Mouse (Mus musculus) skeletal muscle tissue, adult 2 months (tissue): ENCODE measurements around the gene Trafd1.

Experiments
- DNase-seq: peaks from one replicate; pipeline ENCODE4 v3.0.0-alpha.2; 2012; ENCODE audit warnings: low read depth, low spot score

The Trafd1 gene

GRCm38 (mm10) chr5:121385461-121386119, at the start of gene Trafd1:
Trafd1 (minus strand) TSS chr5:121385632.
- DNase-seq, result peak; percentile 93

GRCm38 (mm10) chr5:121428954-121429353, 43.5 kb upstream of the Trafd1 start:
- no peak for DNase-seq

- DNase-seq, result no peak
Observed at GRCm38 (mm10) chr5:121423297-121423696, 37.9 kb upstream of the Trafd1 start.

GRCm38 (mm10) chr5:121422787-121423186, 37.4 kb upstream of the Trafd1 start:
- DNase-seq, result no peak

GRCm38 (mm10) chr5:121420721-121421120, 35.3 kb upstream of the Trafd1 start:
- no peak for DNase-seq

- no peak for DNase-seq
Observed at GRCm38 (mm10) chr5:121410975-121411374, 25.5 kb upstream of the Trafd1 start.

GRCm38 (mm10) chr5:121407856-121408255, 22.4 kb upstream of the Trafd1 start:
- DNase-seq, result no peak

- DNase-seq, result no peak
Observed at GRCm38 (mm10) chr5:121400849-121401248, 15.4 kb upstream of the Trafd1 start.

GRCm38 (mm10) chr5:121400064-121400463, 14.6 kb upstream of the Trafd1 start:
- DNase-seq, result no peak

GRCm38 (mm10) chr5:121399540-121399939, 14.1 kb upstream of the Trafd1 start:
- DNase-seq, result no peak

GRCm38 (mm10) chr5:121398965-121399462, 13.6 kb upstream of the Trafd1 start:
- DNase-seq, result no peak

GRCm38 (mm10) chr5:121398146-121398964, 12.9 kb upstream of the Trafd1 start:
- DNase-seq, result no peak

- peak; percentile 97 for DNase-seq
Observed at GRCm38 (mm10) chr5:121397187-121398145, 12.0 kb upstream of the Trafd1 start, which contains the start of gene Naa25. Naa25 (plus strand) TSS chr5:121397936.

- no peak for DNase-seq
Observed at GRCm38 (mm10) chr5:121395621-121396020, 10.2 kb upstream of the Trafd1 start.

- DNase-seq, result no peak
Observed at GRCm38 (mm10) chr5:121393402-121393801, 8.0 kb upstream of the Trafd1 start.

GRCm38 (mm10) chr5:121392667-121393380, 7.4 kb upstream of the Trafd1 start:
- no peak for DNase-seq

- no peak for DNase-seq
Observed at GRCm38 (mm10) chr5:121389691-121390090, 4.3 kb upstream of the Trafd1 start.

- no peak for DNase-seq
Observed at GRCm38 (mm10) chr5:121389106-121389505, 3.7 kb upstream of the Trafd1 start.

- DNase-seq, result no peak
Observed at GRCm38 (mm10) chr5:121387126-121387525, 1.7 kb upstream of the Trafd1 start.

GRCm38 (mm10) chr5:121386120-121386909, 883 bp upstream of the Trafd1 start:
- DNase-seq, result no peak
